Mouse (Mus musculus): ENCODE data around the gene Arhgef6.

DNA sequence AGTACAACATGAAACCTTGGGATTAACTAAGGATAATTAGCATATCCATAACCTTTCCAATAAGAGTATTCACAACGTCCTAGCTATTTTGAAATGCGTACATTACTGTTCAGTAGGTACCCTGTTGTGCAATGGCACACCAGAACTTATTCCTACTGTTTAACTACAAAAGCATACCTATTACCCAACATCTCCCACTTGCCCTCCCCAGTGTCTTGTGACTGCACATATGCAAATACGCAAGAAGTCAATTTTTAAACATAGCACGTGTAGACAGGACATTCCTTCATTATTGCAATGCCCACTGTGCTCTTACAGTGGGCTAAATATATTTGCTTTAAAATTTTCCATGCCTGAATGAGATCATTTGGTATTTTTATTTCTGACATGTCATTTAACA lies 34.4 kb upstream of the Arhgef6 start:
- TF ChIP-seq POLR2A (IDR thresholded peaks at IDR 0.05; ENCODE audit: extremely low read depth, insufficient read depth, low read length), result no peak
- TF ChIP-seq CTCF (IDR thresholded peaks at IDR 0.05; ENCODE audit: extremely low read depth, insufficient read depth, low read length), result no peak

Data from cortical plate, adult 2 months (tissue).